Mouse (Mus musculus): ENCODE measurements around the gene Rgs17.

Rgs17 gene

DNA sequence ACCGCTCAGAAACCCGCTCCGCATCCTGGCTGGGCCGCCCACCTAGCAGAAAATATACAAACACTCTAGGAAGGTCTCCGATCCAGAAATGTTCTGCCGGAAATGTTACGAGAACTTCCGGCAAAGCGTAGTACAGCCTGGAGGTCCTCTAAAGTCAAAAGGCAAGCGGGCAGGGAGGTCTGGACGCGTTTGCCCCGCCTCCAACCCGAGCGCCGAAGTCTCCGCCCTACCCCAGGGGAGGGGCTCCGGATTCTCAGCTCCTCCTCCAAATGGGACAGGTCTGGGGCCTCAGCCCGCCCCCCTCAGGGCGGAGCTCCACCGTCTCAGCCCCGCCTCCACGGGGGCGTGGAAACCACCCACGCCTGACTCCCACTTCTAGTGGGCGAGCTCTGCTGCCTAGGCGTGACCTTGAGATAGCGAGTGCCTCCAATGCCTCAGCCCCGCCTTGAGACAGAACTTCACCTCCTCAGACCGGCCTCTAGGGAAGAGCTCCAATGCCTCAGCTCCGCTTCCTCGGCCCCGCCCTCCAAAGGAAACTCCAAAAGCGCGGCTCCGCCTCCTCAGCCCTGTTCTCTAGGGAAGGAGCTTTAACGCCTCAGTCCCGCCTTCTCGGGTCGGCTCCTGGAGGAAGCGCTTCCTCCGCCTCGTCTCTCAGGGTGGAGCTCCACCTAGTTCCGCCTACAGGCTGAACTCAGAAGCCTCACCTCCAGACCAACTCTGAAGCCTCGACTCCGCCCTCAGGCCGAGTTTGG, 98.3 kb downstream of the Rgs17 start, which contains the start of gene Mtrf1l:
Gene Mtrf1l, minus strand, starts transcription at position 171 of the 752 bp plus-strand sequence.
- DNase-seq (ENCODE audit: low spot score): peak; percentile 98

DNA sequence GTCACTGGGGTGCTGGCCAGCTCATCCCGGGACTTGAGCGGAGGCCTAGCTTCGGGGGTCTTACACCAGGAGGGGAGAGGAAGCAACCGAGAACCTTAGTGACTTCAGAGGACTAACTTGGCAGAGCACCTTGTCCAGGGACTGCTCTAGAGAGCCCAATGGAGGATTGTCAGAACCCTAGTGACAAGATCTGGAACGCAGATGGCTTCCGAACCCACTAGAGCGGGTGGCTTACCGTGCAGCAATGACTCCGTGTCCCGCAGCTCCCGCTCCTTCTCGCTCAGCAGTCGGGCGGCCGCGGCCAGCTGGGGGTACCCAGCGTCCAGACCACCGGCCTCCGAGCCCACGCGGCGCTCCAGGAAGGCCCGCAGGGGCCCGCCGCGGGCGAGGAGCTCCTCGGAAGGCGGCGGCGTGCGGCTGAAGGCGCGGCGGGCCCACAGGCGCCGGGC, 98.9 kb downstream of the Rgs17 start:
- no peak for DNase-seq (ENCODE audit: low spot score)

DNA sequence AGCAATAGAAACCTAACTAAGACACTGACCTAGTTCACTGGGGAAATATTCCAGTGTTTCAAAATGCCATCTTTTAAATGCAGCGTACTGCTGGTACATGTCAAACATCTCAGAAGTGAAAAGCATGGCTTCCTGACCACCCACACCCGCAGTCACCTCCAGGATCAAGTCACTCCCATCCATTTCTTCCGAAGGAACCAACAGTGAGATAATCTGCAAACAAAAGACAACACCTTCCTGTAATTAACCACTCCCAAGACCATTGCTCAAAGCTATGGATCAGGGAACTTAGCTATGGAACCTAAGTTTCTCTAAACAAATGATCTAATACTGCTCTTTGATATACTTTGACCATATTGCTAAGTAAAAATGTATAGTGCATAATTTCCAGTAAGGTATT, 103.4 kb downstream of the Rgs17 start:
- DNase-seq (ENCODE audit: low spot score): no peak

DNA sequence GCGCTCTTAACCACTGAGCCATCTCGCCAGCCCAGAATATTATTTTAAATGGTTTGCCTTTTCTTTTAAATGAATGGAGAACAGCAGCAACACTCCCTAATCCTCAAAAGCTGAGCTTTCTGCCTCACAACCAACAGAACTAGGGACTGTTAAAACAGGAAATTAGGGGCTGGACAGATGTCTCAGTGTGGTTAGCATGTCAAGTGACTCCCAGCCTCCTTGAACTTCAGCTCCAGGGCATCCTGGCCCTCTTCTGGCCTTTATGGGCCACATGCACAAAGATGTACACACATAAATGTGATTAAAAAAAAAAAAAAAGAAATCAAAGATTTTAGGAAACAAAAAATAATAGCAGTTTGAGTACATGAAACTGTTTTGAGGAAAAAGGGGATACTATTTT, 106.2 kb downstream of the Rgs17 start:
- DNase-seq (ENCODE audit: low spot score): no peak

DNA sequence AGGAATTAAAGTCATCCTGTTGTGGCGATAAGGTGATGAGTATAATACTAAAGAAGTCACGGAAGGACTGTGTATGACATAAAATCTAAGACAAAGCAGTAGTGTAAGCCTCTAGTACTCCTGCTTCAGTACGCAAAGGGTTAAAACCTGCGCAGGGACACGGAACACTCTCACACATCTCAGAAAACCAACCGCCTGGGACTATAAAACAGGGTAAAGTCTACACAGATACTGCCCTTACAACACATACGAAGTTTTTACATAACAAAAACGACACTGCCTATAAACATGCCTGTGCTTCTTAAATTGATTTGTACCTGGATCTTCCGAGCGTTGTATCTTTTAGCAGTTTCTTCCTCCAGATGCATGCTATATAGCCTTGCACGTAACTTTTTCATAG, 108.5 kb downstream of the Rgs17 start:
- DNase-seq (ENCODE audit: low spot score): no peak

DNA sequence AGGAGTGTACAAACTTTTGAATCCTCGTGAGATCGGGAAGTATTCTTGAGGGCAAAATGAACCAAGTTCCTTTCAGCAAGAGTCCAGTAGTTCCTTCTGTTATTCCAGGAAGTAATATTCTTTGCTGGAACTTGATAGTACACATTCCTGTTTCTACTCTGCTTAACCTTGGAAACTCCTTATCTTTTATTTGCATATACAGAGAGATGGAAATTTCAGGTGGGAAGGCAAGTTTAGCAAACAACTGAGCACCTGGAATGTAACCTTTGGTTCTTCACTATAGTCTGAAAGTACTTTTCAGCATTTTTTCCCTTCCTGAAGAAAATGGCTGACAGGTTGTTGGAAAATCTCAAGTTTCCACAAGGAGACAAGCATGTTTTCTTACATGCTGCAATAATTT, 114.5 kb downstream of the Rgs17 start:
- no peak for DNase-seq (ENCODE audit: low spot score)

DNA sequence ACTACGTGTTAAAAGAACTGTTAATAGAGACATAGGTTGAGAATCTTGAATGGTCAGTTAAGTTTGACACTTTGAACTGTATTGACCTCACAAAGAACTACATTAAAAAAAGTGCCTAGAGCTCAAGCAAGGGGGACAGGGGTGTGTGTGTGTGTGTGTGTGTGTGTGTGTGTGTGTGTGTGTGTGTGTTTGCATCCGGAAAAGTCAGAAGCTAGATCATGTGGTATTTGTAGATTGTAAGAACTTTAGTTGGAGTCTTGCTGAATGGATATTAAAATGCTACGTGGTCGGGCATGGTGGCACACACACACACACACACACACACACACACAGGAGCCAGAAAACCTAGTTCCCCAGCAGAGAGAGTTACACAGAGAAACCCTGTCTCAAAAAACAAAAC, 115.2 kb downstream of the Rgs17 start:
- no peak for DNase-seq (ENCODE audit: low spot score)

DNA sequence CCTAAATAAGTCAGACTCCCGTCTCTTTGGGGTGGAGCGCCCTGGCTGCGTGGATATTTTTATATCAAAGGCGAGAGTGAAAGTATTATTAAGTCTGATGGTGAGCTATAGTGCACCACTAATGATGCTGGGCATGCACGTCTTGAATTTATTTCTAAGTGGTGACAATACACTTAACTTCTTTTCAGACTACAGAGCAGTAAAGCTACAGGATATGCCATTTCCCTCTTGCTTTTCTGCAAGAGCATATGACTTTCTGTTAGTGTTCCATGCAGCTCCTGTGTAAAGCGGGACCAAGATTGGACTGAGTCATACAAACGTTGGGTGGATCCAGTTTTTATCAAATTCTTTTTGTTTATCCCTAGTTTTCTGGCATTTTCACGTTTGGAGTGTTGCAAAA, 115.8 kb downstream of the Rgs17 start:
- no peak for DNase-seq (ENCODE audit: low spot score)

DNA sequence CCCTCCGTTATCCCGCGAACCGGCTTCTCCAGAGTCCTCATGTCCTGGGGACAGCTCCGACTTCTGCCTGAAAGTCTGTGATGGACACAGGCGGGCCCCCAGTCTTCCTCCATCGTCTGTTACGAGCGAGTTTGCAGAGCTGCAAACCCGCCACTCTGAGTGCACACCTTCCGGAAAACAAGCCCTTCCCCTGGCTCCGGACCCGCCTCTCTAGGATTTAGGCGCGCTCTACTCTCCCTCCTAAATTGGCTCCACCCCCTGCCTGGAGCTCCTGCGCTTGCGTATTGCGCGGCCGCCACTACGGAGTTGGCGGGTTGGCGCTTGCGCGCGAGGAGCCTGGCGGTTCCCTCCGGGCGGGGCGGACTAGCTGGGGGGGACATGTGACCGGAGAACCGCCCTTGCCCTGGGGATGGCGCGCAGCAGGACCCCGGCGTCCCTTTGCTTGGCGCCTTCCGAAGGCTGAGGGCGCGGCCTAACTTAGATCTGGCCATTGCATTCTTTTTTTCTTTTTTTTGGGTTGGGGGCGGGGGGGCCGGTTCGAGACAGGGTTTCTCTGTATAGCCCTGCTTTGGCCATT, 116.4 kb downstream of the Rgs17 start:
- DNase-seq (ENCODE audit: low spot score): peak; percentile 96

DNA sequence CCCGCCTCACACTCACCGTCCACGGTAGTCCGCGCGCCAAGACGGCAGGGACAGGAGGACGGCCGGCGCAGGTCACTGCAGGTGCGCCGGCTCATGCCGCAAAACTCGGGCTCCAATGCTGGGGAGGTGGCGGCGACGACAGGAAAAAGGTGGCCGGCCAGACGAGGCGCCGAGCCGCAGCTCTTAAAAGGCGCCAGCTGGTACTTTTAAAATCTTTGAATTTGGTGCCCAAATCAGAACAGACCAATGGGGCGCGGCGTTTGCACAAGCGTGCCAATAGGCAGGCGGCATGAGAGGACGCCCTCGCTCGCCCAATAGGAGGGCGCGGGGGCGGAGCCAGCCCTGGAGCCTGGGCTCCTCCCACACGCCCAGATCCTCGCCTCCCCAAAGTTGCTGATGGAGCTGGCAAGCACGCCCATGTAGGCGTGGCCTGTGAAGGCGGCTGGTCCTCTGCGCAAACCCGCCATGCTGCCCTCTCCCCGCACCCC, 116.9 kb downstream of the Rgs17 start, which contains the start of gene Fbxo5:
Gene Fbxo5, minus strand, starts transcription at position 358 of the 488 bp plus-strand sequence.
- DNase-seq (ENCODE audit: low spot score): peak; percentile 99

DNA sequence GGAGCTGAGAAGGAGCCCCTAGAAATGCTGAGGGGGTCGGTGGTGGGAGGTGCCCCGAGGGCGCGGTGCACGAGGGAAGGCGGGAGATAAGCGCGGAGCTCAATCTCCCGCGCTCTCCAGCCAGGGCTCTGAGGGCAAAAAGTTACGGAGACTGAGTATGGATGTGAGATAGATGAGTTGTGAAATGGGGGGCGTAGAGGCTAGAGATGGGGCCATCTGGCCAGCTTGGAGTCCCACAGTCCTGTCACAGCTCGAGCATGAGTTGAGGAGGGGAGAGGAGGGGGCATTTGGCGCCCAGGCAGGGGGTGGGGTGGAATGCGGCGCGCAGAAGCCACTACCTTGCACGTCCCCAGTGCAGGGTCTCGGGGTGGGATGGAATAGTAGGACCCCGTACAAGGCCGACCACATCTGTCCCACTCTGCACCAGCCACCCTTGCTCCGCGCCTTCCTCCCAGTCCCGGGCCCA, 117.5 kb downstream of the Rgs17 start:
- DNase-seq (ENCODE audit: low spot score): no peak

DNA sequence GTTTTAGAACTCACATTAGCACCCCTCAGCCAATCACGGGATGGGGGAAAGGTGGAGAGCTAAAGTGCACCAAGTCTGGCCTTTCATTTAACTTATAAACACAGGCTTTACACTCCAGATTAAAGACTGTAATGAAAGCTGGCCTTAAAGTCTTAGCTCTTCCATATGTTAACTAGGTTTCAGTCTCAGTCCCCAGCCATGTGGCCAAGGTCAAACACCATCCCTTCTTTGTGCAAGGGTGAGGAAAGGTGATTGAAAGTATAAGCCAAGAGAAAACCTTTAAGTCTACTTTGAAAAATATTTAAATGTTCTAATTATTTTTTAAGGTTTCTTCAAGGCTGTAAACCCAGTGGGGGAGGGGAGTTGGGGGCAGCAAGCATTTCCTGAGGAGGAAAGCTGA, 118.5 kb downstream of the Rgs17 start:
- DNase-seq (ENCODE audit: low spot score): no peak

DNA sequence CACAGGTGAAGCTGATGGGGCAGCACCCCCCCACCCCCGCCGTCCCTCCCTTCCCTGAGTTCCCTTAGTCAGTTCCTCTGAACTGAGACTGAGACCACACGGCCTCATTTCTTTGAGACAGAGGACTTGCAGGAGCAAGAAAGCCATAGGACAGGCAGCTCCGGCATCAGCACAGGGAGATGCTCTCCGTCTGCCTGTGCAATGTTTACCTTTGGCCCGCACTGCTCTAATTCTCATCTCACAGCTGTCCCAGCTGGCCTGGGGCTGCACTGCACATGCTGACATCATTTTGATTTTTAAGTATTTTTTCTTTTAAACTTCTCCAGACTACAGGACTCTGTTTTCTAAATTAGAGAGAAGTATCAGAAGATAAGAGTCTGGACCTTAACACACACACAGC, 119.3 kb downstream of the Rgs17 start:
- DNase-seq (ENCODE audit: low spot score): no peak

DNA sequence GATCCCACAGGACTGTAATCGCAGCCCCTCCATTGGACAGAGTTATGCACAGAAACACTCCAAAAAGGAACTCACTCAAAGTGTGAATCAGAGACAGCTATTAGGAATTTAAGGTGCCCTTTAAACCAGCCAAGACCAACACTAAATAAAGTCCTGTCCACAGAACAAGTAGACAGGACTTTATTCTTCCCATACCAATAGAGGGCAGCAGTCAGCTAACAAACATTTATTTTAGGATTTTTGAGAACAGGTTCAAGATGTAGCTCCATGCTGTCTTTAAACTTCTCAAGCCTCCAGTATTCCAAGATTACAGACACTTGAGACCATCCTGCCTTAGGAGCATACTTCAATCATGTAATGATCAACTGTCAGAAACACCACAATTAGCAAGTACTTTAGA, 121.7 kb downstream of the Rgs17 start:
- peak; percentile 13 for DNase-seq (ENCODE audit: low spot score)

DNA sequence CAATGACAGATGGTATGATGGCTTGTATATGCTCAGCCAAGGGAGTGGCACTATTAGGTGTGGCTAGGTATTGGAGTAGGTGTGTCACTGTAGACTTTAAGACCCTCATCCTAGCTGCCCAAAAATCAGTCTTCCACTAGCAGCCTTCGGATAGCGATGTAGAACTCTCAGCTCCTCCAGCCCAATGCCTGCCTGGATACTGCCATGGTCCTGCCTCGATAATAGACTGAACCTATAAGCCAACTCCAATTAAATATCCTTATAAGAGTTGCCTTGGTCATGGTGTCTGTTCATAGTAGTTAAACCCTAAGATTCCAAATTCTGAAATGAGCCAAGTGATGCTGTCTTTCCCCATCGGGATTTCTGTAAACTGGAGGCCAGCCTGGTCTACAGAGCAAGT, 124.1 kb downstream of the Rgs17 start:
- no peak for DNase-seq (ENCODE audit: low spot score)

DNA sequence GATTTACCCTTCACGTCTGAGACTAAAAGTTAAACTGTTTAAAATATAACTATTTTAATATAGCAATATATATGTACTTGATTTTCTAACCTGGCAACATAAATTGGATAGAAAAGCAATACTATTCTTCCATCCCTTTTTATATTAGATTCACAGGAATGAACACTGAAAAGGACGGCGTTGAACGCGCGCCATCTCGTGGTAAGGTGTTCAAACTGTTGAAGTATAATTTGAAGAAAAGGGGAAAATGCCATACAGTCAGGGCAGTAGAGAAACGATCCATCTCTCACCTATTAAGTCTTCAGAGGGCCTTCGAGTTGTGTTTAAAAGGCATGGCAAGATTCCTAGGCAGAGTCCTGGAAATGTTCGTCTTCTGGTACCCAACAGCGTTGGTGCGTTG, 131.5 kb downstream of the Rgs17 start:
- no peak for DNase-seq (ENCODE audit: low spot score)

DNA sequence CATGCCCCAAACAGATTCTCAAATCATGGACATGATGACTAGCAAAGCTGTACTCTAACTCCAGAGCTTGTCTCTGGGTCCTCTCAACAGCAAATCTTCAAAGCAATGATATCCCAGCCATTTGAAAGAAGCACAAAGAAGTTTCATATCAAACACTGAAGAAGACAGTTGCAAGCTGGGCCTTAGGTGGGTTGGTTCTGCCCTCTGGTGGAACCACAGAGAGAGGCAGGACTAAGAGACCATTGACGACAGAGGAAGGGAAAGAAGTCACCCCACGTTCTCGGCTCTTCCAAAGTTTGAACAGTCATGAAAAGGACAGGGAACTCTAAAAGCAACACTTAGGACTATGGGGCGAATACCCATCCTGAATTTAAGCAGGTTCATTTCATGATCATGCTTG, 135.3 kb downstream of the Rgs17 start:
- no peak for DNase-seq (ENCODE audit: low spot score)

Data from T-cell, adult 2 months (primary cell).